Mouse (Mus musculus) 3T3-L1 (cell line): ENCODE data around the gene Gnb1.

ENCODE experiments used
- DNase-seq: peaks from one replicate; pipeline ENCODE4 v3.0.0-alpha.2; 2015; ENCODE audit warnings: low read depth, low spot score

The Gnb1 gene

DNA sequence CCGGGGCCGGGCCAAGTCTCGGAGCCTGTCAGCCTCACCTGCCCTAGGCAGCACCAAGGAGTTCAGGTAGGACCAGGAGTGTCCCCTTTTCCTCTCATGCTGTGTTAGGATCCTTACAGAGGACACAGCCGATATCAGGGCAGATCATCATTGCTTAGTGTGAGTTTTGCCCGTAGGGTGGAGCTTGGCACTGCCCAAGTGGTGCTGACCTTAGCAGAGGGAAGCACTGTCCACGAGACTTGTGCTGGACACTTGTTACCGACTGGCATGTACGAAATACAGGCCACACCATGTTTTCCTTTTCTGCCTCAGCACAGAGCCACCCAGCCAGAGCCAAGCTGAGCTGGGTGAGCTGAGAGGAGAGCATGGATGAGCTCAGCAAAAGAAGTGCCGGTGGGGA is 86.0 kb downstream of the Gnb1 start:
- DNase-seq, result no peak

DNA sequence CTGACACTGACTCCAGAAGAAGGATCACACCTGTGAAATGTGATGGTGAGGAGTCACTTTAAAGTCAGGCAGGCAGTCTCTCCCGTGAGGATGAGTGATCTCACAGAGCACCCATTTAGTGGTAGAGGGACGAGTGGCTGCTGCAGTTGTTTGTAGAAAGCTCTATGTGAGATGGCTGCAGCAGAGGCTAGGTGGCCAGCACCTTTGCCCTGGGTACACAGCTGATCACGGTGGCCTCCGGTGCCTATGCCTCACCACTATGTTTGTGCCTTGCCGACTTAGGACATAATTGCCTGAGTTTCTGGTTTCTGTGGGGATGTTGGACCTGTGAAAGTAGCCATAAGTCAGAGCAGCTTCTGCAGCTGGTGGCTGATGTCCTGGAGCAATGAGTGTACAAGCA is 86.6 kb downstream of the Gnb1 start:
- no peak for DNase-seq

GRCm38 (mm10) chr4:155578336-155579125 is 87.4 kb downstream of the Gnb1 start:
- DNase-seq, result no peak

GRCm38 (mm10) chr4:155580420-155580819 is 89.3 kb downstream of the Gnb1 start:
- DNase-seq, result peak; percentile 64

DNA sequence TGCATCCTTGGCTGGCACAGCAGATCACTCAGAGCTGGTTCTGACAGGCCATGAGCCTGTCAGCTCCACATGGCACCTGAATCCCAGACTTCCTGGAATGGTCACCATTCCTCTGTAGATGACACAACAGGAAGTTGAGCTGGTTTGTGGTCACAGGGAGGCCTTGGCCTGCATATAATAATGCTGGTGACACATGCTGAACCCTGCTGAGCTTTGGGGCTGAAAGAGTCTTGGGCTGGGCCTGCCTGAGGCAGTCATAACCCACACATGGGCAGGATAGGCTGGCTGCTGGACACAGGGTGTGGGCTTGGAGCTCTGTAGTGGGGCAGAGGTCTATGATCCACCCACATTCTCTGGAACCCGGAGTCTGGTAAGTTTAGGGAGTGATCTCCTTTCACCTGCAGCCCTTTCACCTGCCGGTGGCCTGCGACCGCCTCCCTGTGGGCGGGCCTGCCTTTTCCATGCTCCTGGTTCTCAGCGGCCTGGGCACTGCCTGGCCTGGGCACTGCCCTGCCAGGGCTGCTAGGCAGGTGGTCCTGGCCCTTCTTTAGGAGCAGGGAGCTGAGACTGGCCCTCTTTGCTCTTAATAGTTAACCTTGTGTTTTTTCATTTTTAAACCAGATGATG is 91.2 kb downstream of the Gnb1 start:
- DNase-seq, result peak; percentile 91

- no peak for DNase-seq
Measured at GRCm38 (mm10) chr4:155589356-155589755, 98.2 kb downstream of the Gnb1 start.

GRCm38 (mm10) chr4:155591012-155591719 is 100.0 kb downstream of the Gnb1 start:
- no peak for DNase-seq

- DNase-seq, result no peak
Measured at GRCm38 (mm10) chr4:155593780-155594179, 102.6 kb downstream of the Gnb1 start.

DNA sequence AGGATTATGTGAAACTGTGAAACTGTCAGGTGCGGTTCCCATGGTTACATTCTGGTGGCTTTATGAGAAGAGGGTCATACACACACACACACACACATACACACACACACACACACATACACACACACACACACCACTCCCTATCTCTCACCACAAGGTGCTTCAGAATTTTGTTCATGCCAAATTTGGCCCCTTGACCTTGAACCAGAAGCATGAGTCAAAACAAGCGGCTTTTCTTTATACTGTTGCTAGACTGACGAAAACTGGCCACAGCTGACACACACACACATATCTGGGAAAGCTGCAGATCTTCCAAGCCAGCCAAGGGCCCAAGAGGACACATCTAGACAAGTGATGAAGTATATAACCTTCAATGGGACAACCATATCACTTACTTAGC is 104.6 kb downstream of the Gnb1 start:
- no peak for DNase-seq

DNA sequence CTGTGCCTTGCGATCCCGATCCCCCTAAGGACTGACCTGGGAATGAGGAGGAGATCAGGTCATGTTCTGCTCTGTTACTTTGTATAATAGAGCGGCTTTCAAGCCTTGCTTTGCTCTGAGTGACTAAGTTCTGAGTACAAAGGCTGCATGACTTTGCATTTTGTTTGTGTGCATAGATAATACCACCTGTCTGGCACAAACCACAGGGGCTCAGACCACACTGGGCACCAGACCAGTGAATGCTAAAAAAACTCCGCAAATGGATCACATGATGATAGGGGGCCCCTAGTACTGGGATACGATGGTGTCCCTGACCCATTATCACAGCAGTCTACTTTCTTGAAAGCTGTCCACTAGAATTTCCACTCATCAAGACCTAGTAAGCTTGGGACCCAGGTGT is 105.4 kb downstream of the Gnb1 start:
- no peak for DNase-seq

- DNase-seq, result peak; percentile 36
Measured at GRCm38 (mm10) chr4:155598536-155598935, 107.4 kb downstream of the Gnb1 start.

DNA sequence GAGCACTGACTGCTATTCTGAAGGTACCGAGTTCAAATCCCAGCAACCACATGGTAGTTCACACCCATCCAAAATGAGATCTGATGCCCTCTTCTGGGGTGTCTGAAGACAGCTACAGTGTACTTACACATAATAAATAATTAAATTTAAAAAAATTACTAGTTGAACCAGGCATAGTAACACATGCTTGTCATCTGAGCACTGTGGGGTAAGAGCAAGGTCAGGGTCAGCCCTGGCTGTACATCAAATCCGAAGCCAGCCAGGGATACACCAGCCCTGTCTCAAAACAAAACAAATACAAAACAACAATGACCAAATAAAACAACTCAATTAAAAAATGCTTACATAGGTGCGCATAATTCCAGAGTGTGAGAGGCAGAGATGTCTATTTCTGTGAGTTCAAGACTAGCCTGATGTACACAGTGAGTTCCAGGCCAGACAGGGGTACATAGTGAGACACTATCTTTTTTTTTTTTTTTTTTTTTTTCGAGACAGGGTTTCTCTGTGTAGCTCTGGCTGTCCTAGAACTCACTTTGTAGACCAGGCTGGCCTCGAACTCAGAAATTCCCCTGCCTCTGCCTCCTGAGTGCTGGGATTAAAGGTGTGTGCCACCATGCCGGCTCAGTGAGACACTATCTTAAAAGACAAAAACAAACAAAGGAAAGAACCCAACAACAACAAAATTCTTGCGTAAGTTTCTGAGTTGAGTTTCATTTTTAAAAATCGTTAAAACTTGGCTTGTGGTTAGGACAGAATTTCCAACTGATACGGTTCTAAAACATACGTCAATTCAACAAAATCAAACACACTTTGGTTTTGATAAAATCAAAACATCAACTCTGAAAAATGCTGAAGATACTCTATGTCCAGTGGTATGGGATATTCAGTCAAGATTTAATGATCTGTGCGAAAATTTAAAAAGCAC is 109.0 kb downstream of the Gnb1 start:
- DNase-seq, result peak; percentile 23

DNA sequence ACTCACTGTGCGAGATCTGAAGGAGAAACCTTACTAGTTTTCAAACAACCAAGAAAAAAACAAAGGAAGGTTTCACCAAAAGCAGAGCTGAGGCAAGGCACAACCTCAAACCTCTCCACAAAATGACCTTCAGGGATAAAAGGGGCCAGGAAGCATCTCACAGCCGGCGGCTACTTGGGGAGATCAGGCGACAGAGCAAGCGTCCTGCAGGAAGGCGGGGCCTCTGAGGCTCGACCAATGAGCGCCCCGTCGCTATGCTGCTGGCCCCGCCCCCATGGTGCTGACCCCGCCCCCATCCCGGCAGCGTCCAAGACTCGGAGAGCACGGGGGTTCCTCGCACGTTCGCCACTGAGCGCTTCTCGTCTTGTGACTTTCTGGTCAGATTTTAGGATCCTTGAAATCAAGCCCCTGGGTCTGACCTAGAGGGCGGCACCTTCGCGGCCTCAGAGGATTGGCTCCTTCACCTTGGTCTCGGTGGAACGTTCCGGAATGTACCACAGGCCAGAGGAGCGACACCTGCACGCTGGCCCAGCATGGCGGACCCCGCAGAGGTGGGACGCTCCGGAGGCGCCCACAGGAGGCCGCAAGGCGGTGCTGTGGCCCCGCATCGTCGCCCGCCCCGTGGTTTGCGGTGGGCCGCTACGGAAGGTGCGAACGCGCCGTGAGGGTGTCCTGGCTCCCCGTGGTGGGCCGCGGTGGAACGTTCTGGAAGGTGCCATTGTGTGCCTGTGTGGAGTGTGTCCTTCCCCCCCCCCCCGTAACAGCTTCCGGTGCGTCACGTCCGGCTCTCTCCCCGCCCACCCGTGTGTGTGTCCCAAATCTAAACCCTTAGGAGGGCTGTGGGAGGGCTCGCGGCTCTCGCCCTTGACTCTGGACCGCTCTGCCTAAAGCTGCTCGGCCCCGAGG is 110.2 kb downstream of the Gnb1 start, which contains the start of gene Slc35e2:
Gene Slc35e2 (plus strand): TSS at position 326 of the 906 bp plus-strand sequence.
- peak; percentile 92 for DNase-seq

DNA sequence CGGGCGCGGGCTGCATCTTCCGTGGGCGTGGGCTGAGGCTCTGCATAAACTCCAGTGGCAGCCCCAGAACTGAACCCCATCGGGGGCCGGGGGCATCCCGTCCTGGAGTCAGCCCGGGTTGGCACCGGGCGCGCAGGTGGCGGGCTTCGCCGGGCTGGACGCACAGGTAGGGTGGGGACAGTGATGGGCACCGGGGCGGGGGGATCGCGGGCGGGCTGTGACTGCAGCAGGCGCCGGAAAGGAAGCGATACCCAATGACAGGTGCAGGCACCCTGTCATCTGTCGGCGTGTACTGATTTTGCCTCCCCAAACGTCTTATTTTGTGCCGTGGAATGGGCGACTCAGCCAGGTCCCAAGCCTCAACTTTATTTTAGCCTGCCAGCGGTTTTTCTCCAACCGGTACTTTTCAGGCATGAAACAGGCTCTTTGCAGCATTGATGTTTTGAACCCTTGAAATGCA is 110.9 kb downstream of the Gnb1 start:
- DNase-seq, result no peak

- DNase-seq, result no peak
Measured at GRCm38 (mm10) chr4:155602753-155603152, 111.6 kb downstream of the Gnb1 start.

- no peak for DNase-seq
Measured at GRCm38 (mm10) chr4:155603801-155604200, 112.6 kb downstream of the Gnb1 start.

- no peak for DNase-seq
Measured at GRCm38 (mm10) chr4:155605132-155605531, 114.0 kb downstream of the Gnb1 start.

GRCm38 (mm10) chr4:155606825-155607224 is 115.7 kb downstream of the Gnb1 start:
- DNase-seq, result no peak
